Mouse (Mus musculus): Measurements from ENCODE around the gene Pfkfb4. TPM values are rescaled to one million over a fixed set of nuclear protein-coding genes. Genes with fewer than 3 reads are reported as not detected.

Gene Pfkfb4
- 10 to 100 TPM in 1 of 2 experiments, 1 to 10 TPM in 1; 6.1 to 12.7 TPM for polyA plus RNA-seq (2017; shearing (Covaris generic))

GRCm38 (mm10) chr9:108991428-108992084 is at the start of gene Pfkfb4:
Pfkfb4 (plus strand) TSS chr9:108991778.
- peak; percentile 96 for ATAC-seq

GRCm38 (mm10) chr9:108945111-108945510 is 46.5 kb upstream of the Pfkfb4 start:
- ATAC-seq: no peak

GRCm38 (mm10) chr9:108945608-108946007 is 46.0 kb upstream of the Pfkfb4 start:
- no peak for ATAC-seq

GRCm38 (mm10) chr9:108949231-108949966 is 42.2 kb upstream of the Pfkfb4 start:
- ATAC-seq: no peak

GRCm38 (mm10) chr9:108949967-108950728 is 41.4 kb upstream of the Pfkfb4 start:
- no peak for ATAC-seq

- no peak for ATAC-seq
Observed at GRCm38 (mm10) chr9:108953081-108953636, 38.4 kb upstream of the Pfkfb4 start, which contains the start of gene Col7a1. Col7a1 (plus strand) TSS chr9:108953586.

GRCm38 (mm10) chr9:108955241-108955640 is 36.3 kb upstream of the Pfkfb4 start:
- ATAC-seq: no peak

GRCm38 (mm10) chr9:108955846-108956245 is 35.7 kb upstream of the Pfkfb4 start:
- ATAC-seq: no peak

- no peak for ATAC-seq
Observed at GRCm38 (mm10) chr9:108963577-108963976, 28.0 kb upstream of the Pfkfb4 start.

GRCm38 (mm10) chr9:108964338-108964737 is 27.2 kb upstream of the Pfkfb4 start:
- no peak for ATAC-seq

GRCm38 (mm10) chr9:108970623-108971022 is 21.0 kb upstream of the Pfkfb4 start:
- no peak for ATAC-seq

- no peak for ATAC-seq
Observed at GRCm38 (mm10) chr9:108976483-108976882, 15.1 kb upstream of the Pfkfb4 start.

GRCm38 (mm10) chr9:108977966-108978365 is 13.6 kb upstream of the Pfkfb4 start:
- no peak for ATAC-seq

GRCm38 (mm10) chr9:108982498-108982897 is 9.1 kb upstream of the Pfkfb4 start:
- no peak for ATAC-seq

GRCm38 (mm10) chr9:108983209-108983608 is 8.4 kb upstream of the Pfkfb4 start:
- no peak for ATAC-seq

- no peak for ATAC-seq
Observed at GRCm38 (mm10) chr9:108985710-108986109, 5.9 kb upstream of the Pfkfb4 start, which contains the start of gene Ucn2. Ucn2 (plus strand) TSS chr9:108986010.

GRCm38 (mm10) chr9:108987704-108988350 is 3.8 kb upstream of the Pfkfb4 start:
- no peak for ATAC-seq

- no peak for ATAC-seq
Observed at GRCm38 (mm10) chr9:108989802-108990461, 1.6 kb upstream of the Pfkfb4 start.

GRCm38 (mm10) chr9:108990462-108990820 is 1.1 kb upstream of the Pfkfb4 start:
- ATAC-seq: no peak

GRCm38 (mm10) chr9:108992085-108992469 is 499 bp downstream of the Pfkfb4 start:
- no peak for ATAC-seq

- ATAC-seq: no peak
Observed at GRCm38 (mm10) chr9:108992620-108993361, 1.2 kb downstream of the Pfkfb4 start.

All from CD4-positive, CD25-positive, alpha-beta regulatory T cell, adult 4 months (primary cell).